Comparison of ENCODE assay signal across 11 mouse cellular contexts in the genomic region with DNA sequence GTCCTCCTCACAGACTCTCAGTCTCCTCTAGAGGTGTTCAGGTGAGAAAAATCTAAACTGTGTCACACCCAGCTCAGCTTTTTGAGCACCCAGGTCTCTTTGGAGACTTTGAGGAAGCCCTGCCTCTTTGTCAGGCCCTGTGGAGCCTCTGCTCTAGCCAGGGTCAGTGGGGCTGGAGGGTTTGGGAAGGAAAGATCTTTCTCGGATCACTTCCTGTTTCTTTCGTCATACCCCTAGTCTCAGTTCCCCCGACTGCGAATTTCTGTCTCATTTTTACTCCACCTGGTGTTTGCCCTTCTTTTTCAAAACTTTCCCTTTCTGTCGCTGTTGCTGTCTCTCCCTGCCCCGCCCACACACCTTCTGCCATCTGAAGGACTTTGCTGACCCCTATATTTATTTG. TPM values are rescaled to one million over a fixed set of nuclear protein-coding genes. Genes with fewer than 3 reads are reported as not detected.
DNase-seq lines count a peak whose midpoint lies in the region; ATAC-seq and TF ChIP-seq lines count a peak whose summit lies in the region.
"Had no signal": no experiment of that assay in that cellular context is flagged by ENCODE, and none has a peak within 500 bp of the region (broad histone marks: within the 10 kb centered on the region; RNA-seq: fewer than 3 reads in every experiment).

No protein-coding gene starts in this region.

- no peak overlapping the region; the same call in 1 of the 2 replicates for H3K4me2 ChIP-seq in hindbrain, embryonic 11.5 days (replicated peaks; ENCODE audit: low read depth, low read length)
- H3K4me2 ChIP-seq in intestine, postnatal 0 days (replicated peaks; ENCODE audit: low read depth), result peak overlapping the region; percentile 97; the same call in 1 of the 2 replicates
- peak overlapping the region; percentile 93; the same call in 1 of the 2 replicates for H3K4me2 ChIP-seq in stomach, embryonic 16.5 days (ENCODE audit: low read depth, low read length)

- DNase-seq in hindbrain, embryonic 10.5 days (ENCODE audit: low spot score), result no peak
- DNase-seq in hindbrain, embryonic 11.5 days (ENCODE audit: low spot score), result no peak
- DNase-seq in spleen, adult 2 months (ENCODE audit: low read depth in 1 of 2, low spot score in 2 of 2), result peak in 1 of 2 experiments; percentile 23
- DNase-seq in spleen, adult 12 weeks (ENCODE audit: low spot score), result no peak
- no peak for DNase-seq in frontal cortex, postnatal 36 days (ENCODE audit: low spot score in 2 of 2)
- DNase-seq: adrenal gland, postnatal 10 days; cerebellum, postnatal 36 days had no signal

- peak overlapping the region; percentile 83; the same call in 1 of the 2 replicates for H3K4me3 ChIP-seq in hindbrain, embryonic 10.5 days
- no peak overlapping the region for H3K4me3 ChIP-seq in hindbrain, embryonic 11.5 days (ENCODE audit: low read depth, low read length)
- H3K4me3 ChIP-seq in spleen, adult 2 months (ENCODE audit: extremely low read depth, insufficient read depth, insufficient read length), result no peak overlapping the region
- no peak overlapping the region for H3K4me3 ChIP-seq in intestine, postnatal 0 days (ENCODE audit: low read depth, low read length)
- no peak overlapping the region for H3K4me3 ChIP-seq in stomach, embryonic 16.5 days (replicated peaks; ENCODE audit: low read length)

- no peak for TF ChIP-seq POLR2A in spleen, adult 2 months (IDR thresholded peaks at IDR 0.05; ENCODE audit: low read depth, low read length)

- WGBS in hindbrain, embryonic 10.5 days, result 89% methylated on average over 6 of the region's 6 CpGs
- 87% methylated on average over 6 of the region's 6 CpGs for WGBS in hindbrain, embryonic 11.5 days
- 25% methylated on average over 6 of the region's 6 CpGs for WGBS in spleen, adult 2 months
- WGBS in intestine, postnatal 0 days, result 60% methylated on average over 6 of the region's 6 CpGs
- 59% methylated on average over 6 of the region's 6 CpGs for WGBS in stomach, embryonic 16.5 days

- no peak for TF ChIP-seq CTCF in spleen, adult 2 months (IDR thresholded peaks at IDR 0.05; ENCODE audit: extremely low read depth, insufficient read depth, insufficient read length, insufficient replicate concordance)
- no peak for TF ChIP-seq CTCF in intestine, postnatal 0 days (IDR thresholded peaks at IDR 0.05; ENCODE audit: low read depth)

- peaks cover 70% of the 10 kb centered on the region for H3K36me3 ChIP-seq in hindbrain, embryonic 10.5 days
- H3K36me3 ChIP-seq in hindbrain, embryonic 11.5 days (ENCODE audit: control insufficient read depth, insufficient read depth, low read length), result peaks cover 4% of the 10 kb centered on the region
- peaks cover 25% of the 10 kb centered on the region for H3K36me3 ChIP-seq in spleen, adult 2 months (ENCODE audit: control insufficient read depth, insufficient read depth, low read length)
- H3K36me3 ChIP-seq in intestine, postnatal 0 days (ENCODE audit: control insufficient read depth, insufficient read depth), result peaks cover 56% of the 10 kb centered on the region
- 0 out of 2 replicates have a peak, but pooled peaks cover 7% of the 10 kb centered on the region for H3K36me3 ChIP-seq in stomach, embryonic 16.5 days (ENCODE audit: control insufficient read depth, insufficient read depth, low read length)

- H3K27me3 ChIP-seq in hindbrain, embryonic 10.5 days (ENCODE audit: insufficient read depth, poor library complexity, severe bottlenecking), result no peaks in the 10 kb centered on the region
- H3K27me3 ChIP-seq in hindbrain, embryonic 11.5 days (ENCODE audit: control insufficient read depth, insufficient read depth, low read length), result no peaks in the 10 kb centered on the region
- no peaks in the 10 kb centered on the region for H3K27me3 ChIP-seq in spleen, adult 2 months (ENCODE audit: control insufficient read depth, insufficient read depth, low read length)
- no peaks in the 10 kb centered on the region for H3K27me3 ChIP-seq in intestine, postnatal 0 days (replicated peaks; ENCODE audit: control insufficient read depth, insufficient read depth, low read length)
- H3K27me3 ChIP-seq in stomach, embryonic 16.5 days (ENCODE audit: control insufficient read depth, insufficient read depth, low read length), result no peaks in the 10 kb centered on the region

- H3K27ac ChIP-seq in hindbrain, embryonic 10.5 days, result no peak overlapping the region
- H3K27ac ChIP-seq in hindbrain, embryonic 11.5 days (ENCODE audit: low read depth, low read length), result no peak overlapping the region
- 0 out of 2 replicates have a peak overlapping the region, but pooled peaks have one; percentile 4 for H3K27ac ChIP-seq in spleen, adult 2 months (ENCODE audit: insufficient read depth, low read length)
- no peak overlapping the region for H3K27ac ChIP-seq in intestine, postnatal 0 days (ENCODE audit: low read depth, low read length)
- peak overlapping the region; percentile 29; the same call in 1 of the 2 replicates for H3K27ac ChIP-seq in stomach, embryonic 16.5 days (ENCODE audit: low read length)
- H3K27ac ChIP-seq: liver, embryonic 14.5 days had no signal

- peaks cover 16% of the 10 kb centered on the region for H3K4me1 ChIP-seq in hindbrain, embryonic 10.5 days (replicated peaks)
- H3K4me1 ChIP-seq in hindbrain, embryonic 11.5 days (replicated peaks; ENCODE audit: control insufficient read depth, insufficient read depth, low read length), result peaks cover 2% of the 10 kb centered on the region
- peaks cover 11% of the 10 kb centered on the region; the same call in 1 of the 2 replicates for H3K4me1 ChIP-seq in spleen, adult 2 months (ENCODE audit: control insufficient read depth, insufficient read depth, insufficient read length)
- no peaks in the 10 kb centered on the region for H3K4me1 ChIP-seq in intestine, postnatal 0 days (replicated peaks; ENCODE audit: control insufficient read depth, insufficient read depth, low read length)
- peaks cover 15% of the 10 kb centered on the region for H3K4me1 ChIP-seq in stomach, embryonic 16.5 days (ENCODE audit: control insufficient read depth, insufficient read depth, low read length)

- no peak overlapping the region for H3K9ac ChIP-seq in hindbrain, embryonic 11.5 days (ENCODE audit: low read depth, low read length)
- H3K9ac ChIP-seq in intestine, postnatal 0 days (ENCODE audit: low read depth, low read length), result no peak overlapping the region
- H3K9ac ChIP-seq in stomach, embryonic 16.5 days (ENCODE audit: low read length), result peak overlapping the region; percentile 88; the same call in 1 of the 2 replicates

- H3K9me3 ChIP-seq in hindbrain, embryonic 10.5 days, result no peaks in the 10 kb centered on the region
- no peaks in the 10 kb centered on the region for H3K9me3 ChIP-seq in hindbrain, embryonic 11.5 days (ENCODE audit: control insufficient read depth, low read length)
- H3K9me3 ChIP-seq in intestine, postnatal 0 days (ENCODE audit: control insufficient read depth), result no peaks in the 10 kb centered on the region
- H3K9me3 ChIP-seq in stomach, embryonic 16.5 days (replicated peaks; ENCODE audit: control insufficient read depth, low read length), result no peaks in the 10 kb centered on the region

- no peak for ATAC-seq in hindbrain, embryonic 11.5 days (ENCODE audit: low FRiP score)
- no peak for ATAC-seq in intestine, postnatal 0 days
- no peak for ATAC-seq in stomach, embryonic 16.5 days (ENCODE audit: insufficient read depth, low FRiP score)
- ATAC-seq in inflammation-experienced regulatory T-cells, adult 6 months, result no peak

RNA-seq across cellular contexts. Expression of a gene that starts 1.6 kb away (rescaled TPM):
- 14.9 and 16.2 TPM in 2 replicates for polyA plus RNA-seq in hindbrain, embryonic 10.5 days (2016; fragmentation: Nextera tagmentation; extraction: Ambion mirVana)
- 10.5 and 13.0 TPM in 2 replicates for polyA plus RNA-seq in hindbrain, embryonic 11.5 days (2014; fragmentation: Nextera tagmentation; extraction: Ambion mirVana)
- polyA plus RNA-seq in spleen, adult 2 months (2012; rRNA removed), result 26.4 and 35.1 TPM in 2 replicates
- polyA plus RNA-seq in intestine, postnatal 0 days (2015; fragmentation: Nextera tagmentation; extraction: Ambion mirVana), result 5.4 and 6.8 TPM in 2 replicates
- polyA plus RNA-seq in stomach, embryonic 16.5 days (2015; fragmentation: Nextera tagmentation; extraction: Ambion mirVana), result 13.7 and 14.2 TPM in 2 replicates
- 1 to 10 TPM; 6.0 to 7.1 (median 6.8) TPM for polyA plus RNA-seq in inflammation-experienced regulatory T-cells, adult 6 months (2017; shearing (Covaris generic))

RNA-seq across cellular contexts. Expression of a gene that starts 16.4 kb away (rescaled TPM):
- 4.5 and 7.2 TPM in 2 replicates for polyA plus RNA-seq in hindbrain, embryonic 10.5 days (2016; fragmentation: Nextera tagmentation; extraction: Ambion mirVana)
- 10.1 and 16.8 TPM in 2 replicates for polyA plus RNA-seq in hindbrain, embryonic 11.5 days (2014; fragmentation: Nextera tagmentation; extraction: Ambion mirVana)
- polyA plus RNA-seq in spleen, adult 2 months (2012; rRNA removed), result 0.83 and 1.2 TPM in 2 replicates
- polyA plus RNA-seq in intestine, postnatal 0 days (2015; fragmentation: Nextera tagmentation; extraction: Ambion mirVana), result 0.40 and 0.93 TPM in 2 replicates
- polyA plus RNA-seq in stomach, embryonic 16.5 days (2015; fragmentation: Nextera tagmentation; extraction: Ambion mirVana), result 0.74 and 1.0 TPM in 2 replicates
- polyA plus RNA-seq in inflammation-experienced regulatory T-cells, adult 6 months (2017; shearing (Covaris generic)), result not detected

RNA-seq across cellular contexts. Expression of a gene that starts 26.1 kb away (rescaled TPM):
- 87.2 and 117 TPM in 2 replicates for polyA plus RNA-seq in hindbrain, embryonic 10.5 days (2016; fragmentation: Nextera tagmentation; extraction: Ambion mirVana)
- 122 and 136 TPM in 2 replicates for polyA plus RNA-seq in hindbrain, embryonic 11.5 days (2014; fragmentation: Nextera tagmentation; extraction: Ambion mirVana)
- polyA plus RNA-seq in spleen, adult 2 months (2012; rRNA removed), result 35.9 and 43.2 TPM in 2 replicates
- polyA plus RNA-seq in intestine, postnatal 0 days (2015; fragmentation: Nextera tagmentation; extraction: Ambion mirVana), result 28.1 and 31.4 TPM in 2 replicates
- 64.8 and 65.3 TPM in 2 replicates for polyA plus RNA-seq in stomach, embryonic 16.5 days (2015; fragmentation: Nextera tagmentation; extraction: Ambion mirVana)
- polyA plus RNA-seq in inflammation-experienced regulatory T-cells, adult 6 months (2017; shearing (Covaris generic)), result 10 to 100 TPM; 10.9 to 24.0 (median 19.8) TPM

RNA-seq across cellular contexts. Expression of a gene that starts 43.4 kb away (rescaled TPM):
- 11.2 and 12.6 TPM in 2 replicates for polyA plus RNA-seq in hindbrain, embryonic 10.5 days (2016; fragmentation: Nextera tagmentation; extraction: Ambion mirVana)
- 9.8 and 13.7 TPM in 2 replicates for polyA plus RNA-seq in hindbrain, embryonic 11.5 days (2014; fragmentation: Nextera tagmentation; extraction: Ambion mirVana)
- polyA plus RNA-seq in spleen, adult 2 months (2012; rRNA removed), result 13.0 and 14.9 TPM in 2 replicates
- polyA plus RNA-seq in intestine, postnatal 0 days (2015; fragmentation: Nextera tagmentation; extraction: Ambion mirVana), result 70.8 and 99.5 TPM in 2 replicates
- 15.5 and 16.1 TPM in 2 replicates for polyA plus RNA-seq in stomach, embryonic 16.5 days (2015; fragmentation: Nextera tagmentation; extraction: Ambion mirVana)
- 10 to 100 TPM in 1 of 3 experiments, 1 to 10 TPM in 2; 7.3 to 12.6 (median 8.2) TPM for polyA plus RNA-seq in inflammation-experienced regulatory T-cells, adult 6 months (2017; shearing (Covaris generic))

Comparison
In these comparisons a context has a peak if more than half of its experiments do, and no peak if none do; other contexts are left out.
1. H3K27ac ChIP-seq: peak in spleen, adult 2 months (single experiment) and stomach, embryonic 16.5 days (single experiment); none in hindbrain, embryonic 10.5 days (single experiment), hindbrain, embryonic 11.5 days (single experiment) and intestine, postnatal 0 days (single experiment).